In genomic region chr1:82283901-82284301, GRCm38 (mm10) we compare ENCODE assay signal across 9 mouse cellular contexts. TPM values are rescaled to one million over a fixed set of nuclear protein-coding genes. Genes with fewer than 3 reads are reported as not detected.
A peak's percentile ranks its signal among the peaks of the same experiment; 100 is the strongest.
DNase-seq lines count a peak whose midpoint lies in the region; ATAC-seq and TF ChIP-seq lines count a peak whose summit lies in the region.
"Had no signal": no experiment of that assay in that cellular context is flagged by ENCODE, and none has a peak within 500 bp of the region (broad histone marks: within the 10 kb centered on the region; RNA-seq: fewer than 3 reads in every experiment).

No protein-coding gene starts in this region.

- no peak for TF ChIP-seq POLR2A in brain, embryonic 14.5 days (IDR thresholded peaks at IDR 0.05; ENCODE audit: borderline replicate concordance, extremely low read depth, insufficient read depth, insufficient read length, poor library complexity, severe bottlenecking)
- no peak for TF ChIP-seq POLR2A in kidney, adult 2 months (IDR thresholded peaks at IDR 0.05; ENCODE audit: low read depth, low read length)

- TF ChIP-seq CTCF in layer of hippocampus, adult 2 months (conservative IDR thresholded peaks at IDR 0.05), result no peak
- no peak for TF ChIP-seq CTCF in brain, embryonic 14.5 days (IDR thresholded peaks at IDR 0.05; ENCODE audit: borderline replicate concordance, extremely low read depth, insufficient read depth, insufficient read length)
- TF ChIP-seq CTCF in kidney, adult 2 months (conservative IDR thresholded peaks at IDR 0.05; ENCODE audit: insufficient read depth, insufficient read length, low read depth, low read length), result no peak

- no peaks in the 10 kb centered on the region for H3K27me3 ChIP-seq in forebrain, embryonic 16.5 days (replicated peaks; ENCODE audit: control insufficient read depth, insufficient read depth, low read length)
- H3K27me3 ChIP-seq in kidney, adult 2 months (replicated peaks; ENCODE audit: control insufficient read depth, insufficient read depth, low read length), result no peaks in the 10 kb centered on the region
- no peaks in the 10 kb centered on the region for H3K27me3 ChIP-seq in midbrain, embryonic 12.5 days

- peak overlapping the region; percentile 62 for H3K4me3 ChIP-seq in layer of hippocampus, adult 2 months
- H3K4me3 ChIP-seq in forebrain, embryonic 16.5 days (replicated peaks; ENCODE audit: low read length), result peak overlapping the region; percentile 54
- peak overlapping the region; percentile 44 for H3K4me3 ChIP-seq in kidney, adult 2 months (ENCODE audit: insufficient read depth, low read depth, low read length)
- H3K4me3 ChIP-seq in midbrain, embryonic 12.5 days, result peak overlapping the region; percentile 52

- peak overlapping the region; percentile 73 for H3K9ac ChIP-seq in forebrain, embryonic 16.5 days (replicated peaks; ENCODE audit: low read depth, low read length)
- peak overlapping the region; percentile 47 for H3K9ac ChIP-seq in midbrain, embryonic 12.5 days (replicated peaks)

- peaks cover 47% of the 10 kb centered on the region for H3K4me1 ChIP-seq in forebrain, embryonic 16.5 days (replicated peaks; ENCODE audit: control insufficient read depth, insufficient read depth, low read length)
- H3K4me1 ChIP-seq in kidney, adult 2 months (ENCODE audit: control insufficient read depth, insufficient read depth, low read length), result peaks cover 6% of the 10 kb centered on the region; the same call in 1 of the 2 replicates
- H3K4me1 ChIP-seq in midbrain, embryonic 12.5 days, result peaks cover 48% of the 10 kb centered on the region

- H3K4me2 ChIP-seq in forebrain, embryonic 16.5 days (ENCODE audit: low read length), result peak overlapping the region; percentile 76
- H3K4me2 ChIP-seq in midbrain, embryonic 12.5 days (replicated peaks), result peak overlapping the region; percentile 63

- H3K36me3 ChIP-seq in forebrain, embryonic 16.5 days (ENCODE audit: control insufficient read depth, insufficient read depth), result no peaks in the 10 kb centered on the region
- no peaks in the 10 kb centered on the region for H3K36me3 ChIP-seq in kidney, adult 2 months (ENCODE audit: control insufficient read depth, insufficient read depth, low read length)
- peaks cover 14% of the 10 kb centered on the region for H3K36me3 ChIP-seq in midbrain, embryonic 12.5 days

- H3K9me3 ChIP-seq in forebrain, embryonic 16.5 days (ENCODE audit: control insufficient read depth, low read length), result no peaks in the 10 kb centered on the region
- no peaks in the 10 kb centered on the region for H3K9me3 ChIP-seq in midbrain, embryonic 12.5 days

- WGBS in forebrain, embryonic 16.5 days, result 0% methylated on average over 1 of the region's 1 CpGs
- WGBS in kidney, adult 2 months, result 33% methylated on average over 1 of the region's 1 CpGs
- 3% methylated on average over 1 of the region's 1 CpGs for WGBS in midbrain, embryonic 12.5 days

- no peak for DNase-seq in layer of hippocampus, adult 2 months (ENCODE audit: low spot score in 2 of 2)
- DNase-seq in layer of hippocampus, adult 11-12 months (ENCODE audit: low spot score), result no peak
- DNase-seq in brain, embryonic 14.5 days (ENCODE audit: low read depth), result peak; percentile 80
- DNase-seq in kidney, adult 2 months, result peak; percentile 43
- no peak for DNase-seq in testis, postnatal 10 days (ENCODE audit: low spot score)

- peak; percentile 2; the same call in 1 of the 2 replicates for ATAC-seq in forebrain, embryonic 16.5 days
- no peak for ATAC-seq in midbrain, embryonic 12.5 days (ENCODE audit: low FRiP score, low read depth)
- no peak for ATAC-seq in megakaryocyte, adult 5-6 weeks (ENCODE audit: poor library complexity, severe bottlenecking)

- H3K27ac ChIP-seq in layer of hippocampus, adult 2 months, result peak overlapping the region; percentile 93
- peak overlapping the region; percentile 96 for H3K27ac ChIP-seq in forebrain, embryonic 16.5 days (ENCODE audit: low read length)
- peak overlapping the region; percentile 99 for H3K27ac ChIP-seq in kidney, adult 2 months (ENCODE audit: insufficient read depth, low read depth, low read length)
- peak overlapping the region; percentile 95 for H3K27ac ChIP-seq in midbrain, embryonic 12.5 days (replicated peaks)

RNA-seq across cellular contexts. Expression of gene Irs1, which starts 7.3 kb away (rescaled TPM):
- total RNA-seq in layer of hippocampus, adult 2 months (2021), result 10 to 100 TPM; 17.8 to 17.9 TPM
- polyA plus RNA-seq in brain, embryonic 14.5 days (2012; rRNA removed), result 11.8 and 17.6 TPM in 2 replicates
- polyA plus RNA-seq in forebrain, embryonic 16.5 days (2015; fragmentation: Nextera tagmentation; extraction: Ambion mirVana), result 9.2 and 11.0 TPM in 2 replicates
- 7.1 and 7.4 TPM in 2 replicates for polyA plus RNA-seq in kidney, adult 2 months (2012; rRNA removed)
- polyA plus RNA-seq in midbrain, embryonic 12.5 days (2016; fragmentation: Nextera tagmentation; extraction: Ambion mirVana), result 11.5 and 11.7 TPM in 2 replicates
- 0.02 and 0.07 TPM in 2 replicates for total RNA-seq in megakaryocyte, adult 5-6 weeks (2015)
- 0.16 TPM in 1 of 2 replicates, not detected in the other for total RNA-seq in megakaryocyte, adult 5-6 weeks (2017)

RNA-seq across cellular contexts. Expression of gene Rhbdd1, which starts 32.4 kb away (rescaled TPM):
- total RNA-seq in layer of hippocampus, adult 2 months (2021), result 1 to 10 TPM; 7.4 to 7.6 TPM
- 4.5 and 6.3 TPM in 2 replicates for polyA plus RNA-seq in brain, embryonic 14.5 days (2012; rRNA removed)
- 4.6 and 5.8 TPM in 2 replicates for polyA plus RNA-seq in forebrain, embryonic 16.5 days (2015; fragmentation: Nextera tagmentation; extraction: Ambion mirVana)
- polyA plus RNA-seq in kidney, adult 2 months (2012; rRNA removed), result 12.8 and 13.0 TPM in 2 replicates
- polyA plus RNA-seq in midbrain, embryonic 12.5 days (2016; fragmentation: Nextera tagmentation; extraction: Ambion mirVana), result 9.0 and 10.2 TPM in 2 replicates
- 13.0 and 14.8 TPM in 2 replicates for total RNA-seq in megakaryocyte, adult 5-6 weeks (2015)
- total RNA-seq in megakaryocyte, adult 5-6 weeks (2017), result 16.1 and 16.4 TPM in 2 replicates

RNA-seq across cellular contexts. Expression of gene Gm9747, which starts 51.0 kb away (rescaled TPM):
- not detected for total RNA-seq in layer of hippocampus, adult 2 months (2021)
- polyA plus RNA-seq in brain, embryonic 14.5 days (2012; rRNA removed), result 0.05 and 0.15 TPM in 2 replicates
- 30.1 and 34.5 TPM in 2 replicates for polyA plus RNA-seq in forebrain, embryonic 16.5 days (2015; fragmentation: Nextera tagmentation; extraction: Ambion mirVana)
- polyA plus RNA-seq in kidney, adult 2 months (2012; rRNA removed), result 0.03 TPM in 1 of 2 replicates, not detected in the other
- 24.9 and 26.4 TPM in 2 replicates for polyA plus RNA-seq in midbrain, embryonic 12.5 days (2016; fragmentation: Nextera tagmentation; extraction: Ambion mirVana)
- total RNA-seq in megakaryocyte, adult 5-6 weeks (2015), result not detected in 2 replicates
- total RNA-seq in megakaryocyte, adult 5-6 weeks (2017), result not detected in 2 replicates
- polyA plus RNA-seq: large intestine, adult 2 months had no signal

Comparison
In these comparisons a context has a peak if more than half of its experiments do, and no peak if none do; other contexts are left out.
1. DNase-seq: peak in brain, embryonic 14.5 days (single experiment) and kidney, adult 2 months (single experiment); none in layer of hippocampus, adult 2 months (0 of 2), layer of hippocampus, adult 11-12 months (single experiment) and testis, postnatal 10 days (single experiment).
2. RNA of gene Gm9747, which starts 51.0 kb away (polyA plus RNA-seq): 30.1 to 34.5 TPM in forebrain, embryonic 16.5 days and 24.9 to 26.4 TPM in midbrain, embryonic 12.5 days; 0.05 to 0.15 TPM in brain, embryonic 14.5 days and 0.03 TPM in kidney, adult 2 months; every median in the first group is over 10 times any median in the second.
3. Peak in every context shown above with its lines, with median percentiles within 50 percentile points of each other: H3K27ac ChIP-seq and H3K4me3 ChIP-seq.